Mouse (Mus musculus) neural tube, embryonic 13.5 days (tissue): ENCODE measurements around the gene Kcnb1. TPM values are rescaled to one million over a fixed set of nuclear protein-coding genes. Genes with fewer than 3 reads are reported as not detected.

Experiments used
- ATAC-seq: fragments of 200-750 bp; cut with Nextera tagmentation; 2 replicates; pipeline ENCODE4 v1.8.0; 2017; ENCODE audit warnings: low read depth, mild to moderate bottlenecking, moderate TSS enrichment, moderate library complexity
- H3K27ac ChIP-seq: fragments of 300-500 bp; sonication (generic); replicated peaks from 2 replicates; pipeline ENCODE4 v1.5.1; 2015; ENCODE audit warnings: moderate library complexity, mild to moderate bottlenecking, inconsistent platforms
- H3K27me3 ChIP-seq: fragments of 300-500 bp; sonication (generic); 2 replicates; pipeline ENCODE4 v1.6.1; 2015; ENCODE audit warnings: mild to moderate bottlenecking, inconsistent platforms
- H3K36me3 ChIP-seq: fragments of 300-500 bp; sonication (generic); 2 replicates; pipeline ENCODE4 v1.6.1; 2015; ENCODE audit warnings: mild to moderate bottlenecking, inconsistent platforms
- H3K4me1 ChIP-seq: fragments of 300-500 bp; sonication (generic); replicated peaks from 2 replicates; pipeline ENCODE4 v1.6.1; 2015; ENCODE audit warnings: inconsistent platforms
- H3K4me2 ChIP-seq: fragments of 300-500 bp; sonication (generic); 2 replicates; pipeline ENCODE4 v1.6.1; 2015; ENCODE audit warnings: inconsistent platforms, mild to moderate bottlenecking, moderate library complexity
- H3K4me3 ChIP-seq: fragments of 300-500 bp; sonication (generic); 2 replicates; pipeline ENCODE4 v1.5.1; 2015; ENCODE audit warnings: mild to moderate bottlenecking, inconsistent platforms
- H3K9ac ChIP-seq: fragments of 300-500 bp; sonication (generic); 2 replicates; pipeline ENCODE4 v1.6.1; 2015; ENCODE audit warnings: moderate library complexity, mild to moderate bottlenecking, inconsistent platforms
- H3K9me3 ChIP-seq: fragments of 300-500 bp; sonication (generic); 2 replicates; pipeline ENCODE4 v1.6.1; 2016; ENCODE audit warnings: inconsistent platforms
- WGBS: fragments of 180-500 bp; shearing (Covaris S2); methylation state at CpG from one replicate; pipeline ENCODE4 v1.1.7; 2015; 5-methylcytosine and 5-hydroxymethylcytosine counted together
- polyA plus RNA-seq: library from polyadenylated mRNA; unstranded; fragments of >200 nt; fragmentation: Nextera tagmentation; extraction: Ambion mirVana; gene quantifications from 2 replicates; pipeline ENCODE4 v1.2.1, GENCODE M21; 2015

The Kcnb1 gene
- polyA plus RNA-seq, 1 experiment from 2014 or later: 3.1 TPM

DNA sequence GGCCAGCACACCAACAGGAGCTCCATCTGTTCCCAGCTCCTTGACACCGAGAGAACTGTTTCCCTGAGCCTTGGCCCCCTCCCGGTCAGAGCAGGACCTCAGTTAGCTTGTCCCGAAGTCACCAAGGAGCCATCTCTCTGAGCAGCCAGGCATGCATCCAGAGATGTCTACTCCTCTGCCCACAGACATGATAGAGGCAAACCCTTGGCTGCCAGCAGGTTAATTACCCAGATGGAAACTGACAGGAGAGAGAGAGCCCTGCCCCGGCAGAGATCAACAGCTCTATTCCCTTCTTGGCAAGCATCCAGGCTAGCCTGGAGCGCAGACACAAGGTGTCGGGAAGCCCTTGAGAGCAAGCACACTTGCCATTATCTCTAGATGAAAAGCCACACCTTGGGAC is 119.6 kb downstream of the Kcnb1 start:
- Histone ChIP-seq H3K36me3 (peaks cover 20% of the 10 kb centered on the region), H3K4me2 (no peak overlapping the region), H3K9ac (no peak overlapping the region), H3K9me3 (no peaks in the 10 kb centered on the region), H3K4me3 (no peak overlapping the region), H3K4me1 (peaks cover 25% of the 10 kb centered on the region), H3K27me3 (no peaks in the 10 kb centered on the region), H3K27ac (0 out of 2 replicates have a peak overlapping the region, but pooled peaks have one; percentile 88)
- 55% methylated on average over 6 of the region's 6 CpGs for WGBS
- ATAC-seq: no peak

DNA sequence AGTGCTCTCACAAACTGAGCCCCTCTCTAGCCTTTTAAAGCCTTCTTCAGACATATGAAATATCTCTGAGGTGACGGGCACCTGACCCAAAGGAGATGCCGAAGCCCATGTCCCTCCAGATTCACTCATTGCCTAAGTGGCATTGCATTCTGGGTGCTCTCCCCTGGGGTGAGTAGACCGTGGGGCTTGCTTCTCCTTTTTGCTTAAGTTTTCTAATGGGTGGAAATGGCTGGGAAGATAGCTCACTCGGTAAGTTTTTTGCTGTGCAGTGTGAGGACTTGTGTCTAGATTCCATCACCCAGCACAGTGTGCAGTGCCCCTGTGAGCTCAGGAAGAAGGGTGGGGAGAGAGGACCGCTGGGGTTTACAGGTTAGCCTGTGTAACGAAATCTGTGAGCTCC is 122.4 kb downstream of the Kcnb1 start:
- H3K9ac ChIP-seq: no peak overlapping the region
- H3K27me3 ChIP-seq: no peaks in the 10 kb centered on the region
- no peaks in the 10 kb centered on the region for H3K9me3 ChIP-seq
- peaks cover 34% of the 10 kb centered on the region for H3K4me1 ChIP-seq
- 47% methylated on average over 6 of the region's 6 CpGs for WGBS
- H3K4me3 ChIP-seq: no peak overlapping the region
- no peak for ATAC-seq
- no peak overlapping the region for H3K4me2 ChIP-seq
- H3K36me3 ChIP-seq: peaks cover 28% of the 10 kb centered on the region
- no peak overlapping the region for H3K27ac ChIP-seq

DNA sequence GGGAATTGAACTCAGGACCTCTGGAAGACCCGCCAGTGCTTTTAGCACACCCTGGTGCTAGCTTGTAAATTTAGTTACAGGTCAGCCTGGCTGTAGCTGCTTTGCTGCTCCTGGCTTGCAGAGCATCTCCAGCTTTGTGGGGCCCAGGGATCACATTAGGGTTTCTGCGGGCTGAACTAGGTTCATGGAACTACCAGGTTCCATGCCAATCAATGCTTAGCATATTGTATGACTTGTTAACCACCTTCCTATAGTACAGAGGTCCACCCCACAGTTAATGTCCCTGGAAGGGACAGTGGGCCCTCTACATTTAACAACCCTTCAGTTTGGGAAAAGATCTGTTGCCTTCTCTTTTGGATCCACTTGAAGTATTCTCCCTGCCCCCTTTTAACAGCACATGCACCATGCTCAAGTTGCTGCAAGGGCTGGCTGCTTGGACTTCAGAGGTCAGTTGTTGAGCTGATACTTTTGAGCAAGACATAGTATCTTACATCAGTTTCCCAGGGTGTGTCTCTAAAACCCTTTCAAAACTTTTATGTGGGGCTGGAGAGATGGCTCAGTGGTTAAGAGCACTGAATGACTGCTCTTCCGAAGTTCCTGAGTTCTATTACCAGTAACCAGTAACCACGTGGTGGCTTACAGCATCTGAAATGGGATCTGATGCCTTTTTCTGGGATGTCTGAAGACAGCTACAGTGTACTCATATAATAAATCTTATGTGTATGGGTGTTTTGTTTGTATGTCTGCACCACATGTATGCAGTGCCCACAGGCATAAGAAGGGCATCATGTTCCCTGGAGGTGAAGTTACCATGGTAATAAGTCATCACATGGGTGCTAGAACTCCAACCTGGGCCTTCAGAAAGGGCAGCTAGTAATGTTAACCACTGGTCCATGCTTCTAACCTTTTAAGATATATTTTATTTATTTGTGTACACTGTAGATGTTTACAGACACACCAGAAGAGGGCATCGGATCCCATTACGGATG is 123.1 kb downstream of the Kcnb1 start:
- peaks cover 32% of the 10 kb centered on the region for H3K4me1 ChIP-seq
- 0 out of 2 replicates have a peak overlapping the region, but pooled peaks have one; percentile 3 for H3K27ac ChIP-seq
- WGBS: 28% methylated on average over 6 of the region's 6 CpGs
- H3K9me3 ChIP-seq: no peaks in the 10 kb centered on the region
- peaks cover 28% of the 10 kb centered on the region for H3K36me3 ChIP-seq
- no peak for ATAC-seq
- no peak overlapping the region for H3K4me2 ChIP-seq
- H3K9ac ChIP-seq: no peak overlapping the region
- no peaks in the 10 kb centered on the region for H3K27me3 ChIP-seq
- H3K4me3 ChIP-seq: no peak overlapping the region

DNA sequence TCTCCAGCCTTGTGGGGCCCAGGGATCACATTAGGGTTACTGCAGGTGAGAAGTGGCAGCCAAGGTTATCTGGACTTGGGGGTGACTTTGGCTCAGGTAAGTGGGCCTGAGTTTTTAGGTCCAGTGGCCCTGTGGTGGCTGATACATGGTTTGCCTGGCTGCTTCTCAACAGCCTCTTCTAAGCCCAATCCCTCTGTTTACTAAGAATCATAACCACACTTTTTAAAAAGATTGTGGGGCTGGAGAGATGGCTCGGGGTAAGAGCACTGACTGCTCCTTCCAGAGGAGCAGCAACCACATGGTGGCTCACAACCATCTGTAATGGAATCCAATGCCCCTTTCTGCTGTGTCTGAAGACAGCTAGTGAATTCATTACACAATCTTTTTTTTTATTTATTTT is 123.9 kb downstream of the Kcnb1 start:
- Histone ChIP-seq H3K27ac (no peak overlapping the region), H3K4me1 (peaks cover 36% of the 10 kb centered on the region), H3K4me2 (0 out of 2 replicates have a peak overlapping the region, but pooled peaks have one; percentile 80), H3K27me3 (no peaks in the 10 kb centered on the region), H3K9me3 (no peaks in the 10 kb centered on the region), H3K4me3 (no peak overlapping the region), H3K9ac (no peak overlapping the region), H3K36me3 (peaks cover 28% of the 10 kb centered on the region)
- ATAC-seq: no peak
- 58% methylated on average over 1 of the region's 1 CpGs for WGBS

DNA sequence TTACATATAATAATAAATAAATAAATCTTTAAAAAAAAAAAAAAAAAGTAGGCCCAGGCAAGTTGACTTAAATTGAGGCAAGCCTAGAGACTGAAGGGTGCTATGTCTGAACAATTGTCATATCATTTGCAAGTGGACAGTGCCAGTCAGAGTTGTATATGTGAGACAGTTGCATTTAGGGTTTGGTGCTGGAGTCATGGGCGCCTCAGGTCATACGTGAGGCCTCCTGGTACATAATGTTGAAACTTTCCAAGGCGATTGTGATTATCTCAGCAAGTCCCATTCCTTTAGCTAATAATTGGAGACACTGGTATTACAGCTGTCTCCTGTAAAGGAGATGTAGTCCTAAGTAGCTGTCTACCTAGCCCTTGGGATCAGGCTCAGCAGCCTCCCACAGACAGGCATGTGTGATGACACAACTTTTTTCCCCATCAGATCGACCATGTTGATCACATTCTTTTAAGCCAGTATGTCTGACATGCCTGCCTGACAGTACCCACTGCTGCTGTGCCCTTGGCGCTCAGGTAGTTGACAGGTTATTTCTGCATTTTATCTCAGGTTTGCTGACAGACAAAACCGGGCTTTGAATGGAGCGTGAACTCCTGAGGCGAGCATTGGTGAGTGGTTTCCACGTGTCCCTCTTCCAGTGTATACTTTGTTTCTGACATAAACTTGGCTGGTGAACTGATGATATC is 125.2 kb downstream of the Kcnb1 start:
- Histone ChIP-seq H3K27ac (peak overlapping the region; percentile 46; the same call in 1 of the 2 replicates), H3K4me3 (peak overlapping the region; percentile 90), H3K4me1 (peaks cover 40% of the 10 kb centered on the region), H3K4me2 (peak overlapping the region; percentile 80), H3K36me3 (peaks cover 31% of the 10 kb centered on the region), H3K9ac (peak overlapping the region; percentile 93), H3K9me3 (no peaks in the 10 kb centered on the region), H3K27me3 (no peaks in the 10 kb centered on the region)
- 28% methylated on average over 9 of the region's 9 CpGs for WGBS
- no peak for ATAC-seq

DNA sequence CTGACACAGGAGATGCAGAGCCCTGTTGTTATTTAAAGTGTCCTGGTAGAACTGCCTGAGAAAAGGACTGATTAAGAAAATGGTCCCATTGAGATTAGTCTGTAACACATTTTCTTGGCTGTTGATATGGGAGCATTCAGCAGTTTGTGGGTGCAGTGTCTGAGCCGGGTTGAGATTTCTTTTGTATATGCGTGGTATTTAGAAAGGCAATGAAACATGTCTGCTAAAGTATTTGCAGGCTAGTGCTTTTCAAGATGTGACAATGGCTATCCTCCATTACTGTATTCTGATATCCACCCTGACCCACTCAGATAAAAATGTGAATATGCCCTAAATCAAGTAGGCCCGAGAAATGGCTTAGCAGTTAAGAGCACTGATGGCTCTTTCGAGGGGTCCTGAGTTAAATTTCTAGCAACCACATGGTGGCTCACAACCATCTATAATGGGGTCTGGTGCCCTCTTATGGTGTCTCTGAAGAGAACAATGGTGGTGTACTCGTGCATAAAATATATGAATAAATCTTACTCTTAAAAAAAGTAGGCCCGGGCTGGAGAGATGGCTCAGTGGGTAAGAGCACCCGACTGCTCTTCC is 126.0 kb downstream of the Kcnb1 start:
- Histone ChIP-seq H3K4me3 (peak overlapping the region; percentile 90), H3K27ac (peak overlapping the region; percentile 92), H3K4me2 (peak overlapping the region; percentile 80), H3K9ac (peak overlapping the region; percentile 93), H3K4me1 (peaks cover 45% of the 10 kb centered on the region), H3K9me3 (no peaks in the 10 kb centered on the region), H3K27me3 (no peaks in the 10 kb centered on the region), H3K36me3 (peaks cover 35% of the 10 kb centered on the region)
- ATAC-seq: no peak
- WGBS: under 1% methylated on average over 7 of the region's 7 CpGs

DNA sequence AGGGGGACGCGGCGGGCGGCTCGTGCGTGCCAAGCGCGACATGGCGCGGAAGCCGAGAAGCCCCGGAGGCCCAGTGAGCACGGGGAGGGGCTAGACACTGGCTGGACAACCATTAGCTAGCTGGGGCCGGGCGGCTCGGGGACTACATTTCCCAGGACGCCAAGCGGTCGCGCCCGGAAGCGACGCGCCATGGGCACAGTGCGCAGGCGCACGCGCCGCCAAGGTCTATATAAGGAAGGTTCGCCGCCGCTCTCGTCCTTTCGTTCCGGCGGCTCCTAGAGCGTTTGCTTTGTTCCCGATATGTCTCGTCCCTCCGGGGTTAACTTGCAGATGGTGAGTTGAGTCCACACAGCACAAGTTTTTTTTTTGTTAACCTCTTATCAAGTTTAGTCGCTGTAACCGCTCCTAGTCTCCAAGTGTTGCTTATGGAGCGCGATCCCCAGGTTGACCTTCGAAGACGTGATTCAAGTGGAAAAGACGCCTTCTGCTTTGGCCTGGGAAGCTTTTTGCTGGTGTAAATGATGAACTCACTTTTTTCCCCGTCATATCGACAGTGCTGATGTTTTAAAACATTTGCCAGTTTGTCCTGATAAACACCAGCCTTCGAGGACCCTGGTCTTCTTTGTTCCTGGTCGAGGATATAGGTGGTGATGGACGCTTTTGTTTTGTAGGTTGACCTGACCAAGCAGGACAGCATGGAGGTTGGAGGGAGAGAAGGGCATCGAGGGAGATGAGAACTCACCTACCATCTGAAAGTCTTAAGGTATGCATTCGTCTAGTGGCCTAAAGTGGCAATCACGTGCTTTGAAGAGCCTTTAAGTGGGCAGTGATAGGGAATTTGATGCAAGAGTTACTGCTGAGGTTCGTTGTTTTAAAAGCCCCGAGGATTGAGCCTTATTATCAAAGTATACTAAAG is 126.7 kb downstream of the Kcnb1 start, which contains the start of gene Znfx1:
Gene Znfx1 (minus strand): TSS at position 51 of the 916 bp plus-strand sequence.
- Histone ChIP-seq H3K27me3 (no peaks in the 10 kb centered on the region), H3K4me1 (peaks cover 45% of the 10 kb centered on the region), H3K4me3 (peak within 1 kb of the TSS; percentile 90), H3K9me3 (no peaks in the 10 kb centered on the region), H3K9ac (peak within 1 kb of the TSS; percentile 93), H3K27ac (peak within 1 kb of the TSS; percentile 92), H3K4me2 (peak within 1 kb of the TSS; percentile 80), H3K36me3 (peaks cover 38% of the 10 kb centered on the region)
- WGBS: under 1% methylated on average over 57 of the region's 57 CpGs
- peak; percentile 94 for ATAC-seq

DNA sequence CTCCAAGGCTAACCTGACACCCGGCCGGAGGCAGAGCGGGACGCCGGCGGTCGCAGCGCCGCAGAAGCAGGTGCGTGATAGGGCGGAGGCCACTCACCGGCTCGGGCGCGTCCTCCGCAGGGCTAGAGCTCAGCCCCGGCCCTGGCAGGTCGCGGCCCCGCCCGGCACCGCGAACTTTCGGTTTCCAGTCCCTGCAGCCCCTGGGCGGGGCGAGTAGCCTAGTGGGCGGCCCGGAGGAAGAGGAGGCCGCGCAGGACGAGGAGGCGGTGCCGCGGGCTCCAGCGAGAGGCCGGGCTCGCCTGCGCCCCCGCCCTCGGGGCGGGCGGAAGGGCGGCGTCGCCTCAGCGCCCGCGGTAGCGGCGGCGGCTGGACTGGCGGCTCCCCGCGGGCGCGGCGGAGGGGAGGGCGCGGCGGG is 127.5 kb downstream of the Kcnb1 start:
- Histone ChIP-seq H3K4me1 (peaks cover 45% of the 10 kb centered on the region), H3K27ac (peak overlapping the region; percentile 92), H3K36me3 (peaks cover 44% of the 10 kb centered on the region), H3K9ac (peak overlapping the region; percentile 93), H3K4me3 (peak overlapping the region; percentile 90), H3K4me2 (peak overlapping the region; percentile 80), H3K27me3 (no peaks in the 10 kb centered on the region), H3K9me3 (no peaks in the 10 kb centered on the region)
- peak; percentile 87 for ATAC-seq
- 1% methylated on average over 48 of the region's 60 CpGs for WGBS

DNA sequence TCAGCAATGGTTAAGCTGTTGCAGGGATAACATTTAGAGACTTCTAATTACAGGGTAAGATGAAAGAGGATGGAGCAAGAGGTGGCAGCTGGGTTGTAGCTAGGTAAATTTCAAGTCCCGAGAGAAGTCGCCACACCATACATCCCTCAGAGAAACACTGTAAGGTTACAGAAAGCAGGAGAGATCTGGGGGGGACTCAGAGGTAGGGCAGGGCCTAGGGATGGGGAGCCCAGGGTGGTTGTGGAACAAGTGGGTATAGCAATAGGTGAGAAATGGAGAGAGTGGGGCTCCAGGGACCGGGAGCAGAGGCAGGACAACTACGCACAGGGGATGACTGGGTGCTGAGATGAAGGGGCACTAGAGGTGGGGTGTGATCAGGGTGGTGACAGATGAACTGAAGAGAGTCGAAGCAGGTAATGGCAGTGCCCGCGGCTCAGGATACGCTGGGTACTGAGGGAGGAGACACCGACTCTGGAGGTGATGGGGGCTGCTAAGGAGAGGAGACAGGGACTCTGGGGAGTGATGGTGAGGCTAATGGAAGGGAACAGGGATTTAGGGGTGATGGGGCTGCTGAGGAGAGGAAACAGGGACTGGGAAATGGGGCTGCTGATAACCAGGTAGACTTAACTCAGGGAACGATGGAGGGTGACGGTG is 128.4 kb downstream of the Kcnb1 start:
- 23% methylated on average over 11 of the region's 11 CpGs for WGBS
- H3K9ac ChIP-seq: peak overlapping the region; percentile 93
- H3K36me3 ChIP-seq: peaks cover 46% of the 10 kb centered on the region
- no peaks in the 10 kb centered on the region for H3K27me3 ChIP-seq
- peak overlapping the region; percentile 80 for H3K4me2 ChIP-seq
- H3K4me1 ChIP-seq: peaks cover 45% of the 10 kb centered on the region
- peak overlapping the region; percentile 90 for H3K4me3 ChIP-seq
- no peaks in the 10 kb centered on the region for H3K9me3 ChIP-seq
- H3K27ac ChIP-seq: no peak overlapping the region
- ATAC-seq: peak; percentile 6; the same call in 1 of the 2 replicates

DNA sequence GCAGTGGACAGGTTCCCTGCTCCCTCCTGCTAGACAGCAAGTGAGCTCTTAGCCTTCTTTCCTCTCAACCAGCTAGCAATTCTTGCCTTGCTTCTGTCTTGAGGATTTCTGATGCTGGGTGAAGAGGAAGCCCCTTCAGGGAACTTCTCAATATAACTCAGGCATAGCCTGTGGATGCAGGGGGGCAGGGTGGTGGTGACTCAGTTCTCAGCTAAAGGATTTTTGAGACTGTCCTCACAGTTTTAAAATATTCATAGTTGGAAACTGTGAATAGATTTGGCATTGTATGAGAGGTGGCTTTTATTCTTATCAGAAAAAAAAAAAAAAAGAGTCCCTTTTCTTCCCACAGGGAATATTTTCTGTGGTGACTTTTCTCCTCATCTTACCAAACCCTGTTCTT is 129.2 kb downstream of the Kcnb1 start:
- H3K27me3 ChIP-seq: no peaks in the 10 kb centered on the region
- ATAC-seq: no peak
- H3K4me2 ChIP-seq: peak overlapping the region; percentile 80
- H3K4me3 ChIP-seq: no peak overlapping the region
- H3K36me3 ChIP-seq: peaks cover 46% of the 10 kb centered on the region
- H3K27ac ChIP-seq: no peak overlapping the region
- H3K9me3 ChIP-seq: no peaks in the 10 kb centered on the region
- H3K9ac ChIP-seq: peak overlapping the region; percentile 93; the same call in 1 of the 2 replicates
- H3K4me1 ChIP-seq: peaks cover 42% of the 10 kb centered on the region
